Mouse (Mus musculus) kidney, postnatal 0 days (tissue): Measurements from ENCODE around the gene Vps25. TPM values are rescaled to one million over a fixed set of nuclear protein-coding genes. Genes with fewer than 3 reads are reported as not detected.

Experiments used
- ATAC-seq: fragments of 200-750 bp; cut with Nextera tagmentation; replicated peaks from 2 replicates; pipeline ENCODE4 v1.8.0; 2017; ENCODE audit warnings: low read depth, moderate number of reproducible peaks, moderate TSS enrichment, moderate library complexity; ENCODE audit not compliant: low FRiP score
- DNase-seq: peaks from one replicate; pipeline ENCODE4 v3.0.0-alpha.2; 2016; ENCODE audit warnings: low spot score
- H3K27ac ChIP-seq: fragments of 300-500 bp; sonication (generic); 2 replicates; pipeline ENCODE4 v1.5.1; 2014; ENCODE audit warnings: mild to moderate bottlenecking
- H3K27me3 ChIP-seq: fragments of 300-500 bp; sonication (generic); 2 replicates; pipeline ENCODE4 v1.6.1; 2014; ENCODE audit warnings: low read length, mixed read lengths; ENCODE audit not compliant: insufficient read depth
- H3K36me3 ChIP-seq: fragments of 300-500 bp; sonication (generic); 2 replicates; pipeline ENCODE4 v1.6.1; 2014; ENCODE audit warnings: low read length, mixed read lengths; ENCODE audit not compliant: insufficient read depth
- H3K4me1 ChIP-seq: fragments of 300-500 bp; sonication (generic); replicated peaks from 2 replicates; pipeline ENCODE4 v1.6.1; 2014; ENCODE audit warnings: antibody characterized with exemption, low read length, mixed read lengths; ENCODE audit not compliant: insufficient read depth
- H3K4me2 ChIP-seq: fragments of 300-500 bp; sonication (generic); 2 replicates; pipeline ENCODE4 v1.6.1; 2014; ENCODE audit warnings: mild to moderate bottlenecking, low read length, moderate library complexity, mixed read lengths
- H3K4me3 ChIP-seq: fragments of 300-500 bp; sonication (generic); replicated peaks from 2 replicates; pipeline ENCODE4 v1.5.1; 2014; ENCODE audit warnings: low read depth, low read length
- H3K9ac ChIP-seq: fragments of 300-500 bp; sonication (generic); 2 replicates; pipeline ENCODE4 v1.6.1; 2014; ENCODE audit warnings: low read depth, low read length
- H3K9me3 ChIP-seq: fragments of 300-500 bp; sonication (generic); replicated peaks from 2 replicates; pipeline ENCODE4 v1.6.1; 2016; ENCODE audit warnings: low read length, inconsistent platforms, mixed read lengths
- CTCF ChIP-seq: IDR thresholded peaks from 2 replicates; pipeline ENCODE4 v1.5.1; 2016; ENCODE audit warnings: antibody characterized with exemption, low read depth, mild to moderate bottlenecking, moderate library complexity
- WGBS: fragments of 180-500 bp; shearing (Covaris S2); extraction: QIAGEN DNeasy Blood & Tissue Kit; methylation state at CpG from one replicate; pipeline ENCODE4 v1.1.7; 2014; 5-methylcytosine and 5-hydroxymethylcytosine counted together
- polyA plus RNA-seq: library from polyadenylated mRNA; unstranded; fragments of >200 nt; fragmentation: Nextera tagmentation; extraction: Ambion mirVana; gene quantifications from 2 replicates; pipeline ENCODE4 v1.2.1, GENCODE M21; 2015

The Vps25 gene
- polyA plus RNA-seq, 1 experiment from 2014 or later: 179 TPM

GRCm38 (mm10) chr11:101278223-101279192 lies 25.0 kb downstream of the Vps25 start, which contains the start of the genes Cntd1 and Coa3:
Cntd1 (plus strand) TSS chr11:101279012.
Coa3 (minus strand) TSS chr11:101279114.
- peak within 1 kb of the TSS; percentile 59 for H3K4me3 ChIP-seq
- no peaks in the 10 kb centered on the region for H3K9me3 ChIP-seq
- no peaks in the 10 kb centered on the region for H3K27me3 ChIP-seq
- H3K4me1 ChIP-seq: peaks cover 44% of the 10 kb centered on the region
- H3K27ac ChIP-seq: peak within 1 kb of the TSS; percentile 89
- TF ChIP-seq CTCF: peak; percentile 34; the same call in 1 of the 2 replicates
- WGBS: 7% methylated on average over 45 of the region's 45 CpGs
- ATAC-seq: peak; percentile 84
- 0 out of 2 replicates have a peak, but pooled peaks cover 9% of the 10 kb centered on the region for H3K36me3 ChIP-seq
- peak within 1 kb of the TSS; percentile 75 for H3K9ac ChIP-seq
- DNase-seq: peak; percentile 98
- peak within 1 kb of the TSS; percentile 82 for H3K4me2 ChIP-seq

DNA sequence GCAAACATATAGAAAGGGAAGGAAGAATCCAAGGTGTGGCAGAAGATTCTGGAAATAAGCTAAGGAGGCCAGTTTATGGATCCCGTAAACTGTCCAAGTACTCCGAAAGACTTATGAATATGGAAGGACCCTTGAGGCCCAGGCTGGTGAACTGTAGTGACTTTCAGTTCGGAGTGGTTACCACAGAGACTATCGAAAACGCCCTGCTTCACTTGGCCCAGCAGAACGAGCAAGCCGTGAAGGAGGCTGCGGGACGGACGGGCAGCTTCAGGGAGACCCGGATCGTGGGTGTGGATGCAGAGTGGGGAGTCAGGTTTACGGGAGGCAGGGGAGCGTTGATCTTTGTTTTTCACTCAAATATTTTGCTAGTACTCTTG lies 25.7 kb downstream of the Vps25 start:
- Histone ChIP-seq H3K27me3 (no peaks in the 10 kb centered on the region), H3K36me3 (0 out of 2 replicates have a peak, but pooled peaks cover 9% of the 10 kb centered on the region), H3K9me3 (no peaks in the 10 kb centered on the region), H3K4me2 (peak overlapping the region; percentile 82), H3K4me1 (peaks cover 44% of the 10 kb centered on the region), H3K4me3 (peak overlapping the region; percentile 59; the same call in 1 of the 2 replicates), H3K27ac (peak overlapping the region; percentile 54; the same call in 1 of the 2 replicates), H3K9ac (no peak overlapping the region)
- WGBS: 43% methylated on average over 14 of the region's 14 CpGs
- no peak for TF ChIP-seq CTCF
- DNase-seq: no peak
- ATAC-seq: no peak

GRCm38 (mm10) chr11:101280837-101281236 lies 27.3 kb downstream of the Vps25 start:
- no peak for TF ChIP-seq CTCF
- Histone ChIP-seq H3K9ac (peak overlapping the region; percentile 27; the same call in 1 of the 2 replicates), H3K4me2 (no peak overlapping the region), H3K4me1 (peaks cover 44% of the 10 kb centered on the region), H3K36me3 (0 out of 2 replicates have a peak, but pooled peaks cover 9% of the 10 kb centered on the region), H3K27me3 (no peaks in the 10 kb centered on the region), H3K27ac (peak overlapping the region; percentile 31; the same call in 1 of the 2 replicates), H3K9me3 (no peaks in the 10 kb centered on the region), H3K4me3 (no peak overlapping the region)
- no peak for ATAC-seq
- no peak for DNase-seq
- WGBS: 21% methylated on average over 7 of the region's 7 CpGs

GRCm38 (mm10) chr11:101282896-101283295 lies 29.4 kb downstream of the Vps25 start:
- H3K9me3 ChIP-seq: no peaks in the 10 kb centered on the region
- peaks cover 24% of the 10 kb centered on the region; the same call in 1 of the 2 replicates for H3K4me1 ChIP-seq
- H3K4me3 ChIP-seq: no peak overlapping the region
- peaks cover 11% of the 10 kb centered on the region; the same call in 1 of the 2 replicates for H3K36me3 ChIP-seq
- no peak for ATAC-seq
- no peak for TF ChIP-seq CTCF
- H3K27me3 ChIP-seq: no peaks in the 10 kb centered on the region
- no peak for DNase-seq
- H3K4me2 ChIP-seq: no peak overlapping the region
- H3K27ac ChIP-seq: peak overlapping the region; percentile 73
- H3K9ac ChIP-seq: no peak overlapping the region
- WGBS: 20% methylated on average over 5 of the region's 5 CpGs

DNA sequence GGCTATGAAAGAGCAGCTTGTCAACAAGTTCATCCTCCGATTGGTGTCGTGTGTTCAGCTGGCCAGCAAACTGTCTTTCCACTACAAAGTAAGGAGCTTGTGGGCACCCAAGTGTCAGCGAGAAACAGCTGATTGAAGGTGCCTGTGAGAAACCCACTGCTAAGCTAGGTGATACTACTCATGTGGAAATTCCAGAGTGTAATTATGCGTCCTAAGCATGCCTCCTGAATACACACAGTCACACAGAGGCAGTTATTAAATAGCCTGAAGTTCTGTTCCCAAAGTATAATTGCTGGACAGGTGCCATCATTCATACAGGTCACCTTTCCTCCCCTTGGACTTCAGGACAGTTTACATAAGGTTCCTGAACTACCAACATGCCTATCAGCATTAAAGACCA lies 30.3 kb downstream of the Vps25 start:
- H3K9ac ChIP-seq: no peak overlapping the region
- H3K4me2 ChIP-seq: no peak overlapping the region
- no peak for TF ChIP-seq CTCF
- H3K36me3 ChIP-seq: peaks cover 13% of the 10 kb centered on the region; the same call in 1 of the 2 replicates
- 42% methylated on average over 4 of the region's 4 CpGs for WGBS
- H3K27ac ChIP-seq: peak overlapping the region; percentile 73
- H3K27me3 ChIP-seq: no peaks in the 10 kb centered on the region
- H3K9me3 ChIP-seq: no peaks in the 10 kb centered on the region
- 0 out of 2 replicates have a peak, but pooled peaks have one; percentile 53 for ATAC-seq
- H3K4me1 ChIP-seq: peaks cover 18% of the 10 kb centered on the region; the same call in 1 of the 2 replicates
- no peak for DNase-seq
- H3K4me3 ChIP-seq: no peak overlapping the region

DNA sequence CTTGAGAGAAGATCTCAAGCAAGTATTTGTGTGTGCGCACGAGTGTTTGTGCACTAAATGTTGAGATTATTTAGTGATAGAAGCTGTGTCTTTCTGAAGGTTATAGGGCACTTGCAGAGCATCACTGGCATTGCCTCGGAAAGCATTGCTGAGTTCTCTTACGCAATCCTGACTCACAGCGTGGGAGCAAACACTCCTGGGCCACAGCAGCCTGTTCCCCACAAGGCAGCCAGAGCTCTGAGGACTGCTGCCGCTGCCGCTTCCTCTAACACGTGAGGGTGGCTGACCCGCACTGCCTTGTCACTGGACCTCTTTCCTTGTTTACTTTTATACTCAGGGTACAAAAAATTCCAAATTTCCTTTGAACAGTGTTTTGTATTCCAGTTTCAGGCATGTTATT lies 33.8 kb downstream of the Vps25 start:
- Histone ChIP-seq H3K4me1 (peaks cover 7% of the 10 kb centered on the region; the same call in 1 of the 2 replicates), H3K27me3 (no peaks in the 10 kb centered on the region), H3K36me3 (peaks cover 33% of the 10 kb centered on the region; the same call in 1 of the 2 replicates), H3K9ac (no peak overlapping the region), H3K4me3 (no peak overlapping the region), H3K27ac (no peak overlapping the region), H3K9me3 (no peaks in the 10 kb centered on the region), H3K4me2 (no peak overlapping the region)
- WGBS: 81% methylated on average over 9 of the region's 9 CpGs
- TF ChIP-seq CTCF: no peak
- no peak for DNase-seq
- ATAC-seq: no peak
